Mouse (Mus musculus) testis, adult 2 months (tissue): ENCODE data around the gene Pex5l. TPM values are rescaled to one million over a fixed set of nuclear protein-coding genes. Genes with fewer than 3 reads are reported as not detected.

Experiments used
- H3K27ac ChIP-seq: fragments of 200-500 bp; 2 replicates; pipeline ENCODE4 v1.5.1; 2012; ENCODE audit warnings: low read depth, low read length; ENCODE audit not compliant: control insufficient read depth, insufficient read depth
- H3K27me3 ChIP-seq: fragments of 200-500 bp; 2 replicates; pipeline ENCODE4 v1.6.1; 2012; ENCODE audit warnings: mild to moderate bottlenecking, low read length, moderate library complexity; ENCODE audit not compliant: control insufficient read depth, insufficient read depth
- H3K36me3 ChIP-seq: fragments of 200-500 bp; 2 replicates; pipeline ENCODE4 v1.6.1; 2012; ENCODE audit warnings: mild to moderate bottlenecking, low read length; ENCODE audit not compliant: control insufficient read depth, insufficient read depth
- H3K4me1 ChIP-seq: fragments of 200-500 bp; 2 replicates; pipeline ENCODE4 v1.6.1; 2012; ENCODE audit warnings: low read length; ENCODE audit not compliant: control insufficient read depth, insufficient read depth
- H3K4me3 ChIP-seq: fragments of 200-500 bp; 2 replicates; pipeline ENCODE4 v1.5.1; 2012; ENCODE audit warnings: low read depth, mild to moderate bottlenecking, low read length, moderate library complexity, mixed read lengths; ENCODE audit not compliant: control insufficient read depth
- CTCF ChIP-seq: fragments of 200-500 bp; IDR thresholded peaks from 2 replicates; pipeline ENCODE4 v1.5.1; 2012; ENCODE audit warnings: low read depth, mild to moderate bottlenecking, inconsistent platforms, low read length, moderate library complexity; ENCODE audit not compliant: control insufficient read depth, insufficient read depth, insufficient replicate concordance
- POLR2A ChIP-seq: fragments of 200-500 bp; IDR thresholded peaks from 2 replicates; pipeline ENCODE4 v1.6.1; 2012; ENCODE audit warnings: low read depth, mild to moderate bottlenecking, inconsistent platforms, low read length, moderate library complexity; ENCODE audit not compliant: control insufficient read depth
- polyA plus RNA-seq: library from polyadenylated mRNA; depleted of rRNA; stranded (reverse); fragments of >200 nt; gene quantifications from 2 replicates; pipeline ENCODE4 v1.2.3, GENCODE M21; 2012

Gene Pex5l
- polyA plus RNA-seq, 1 experiment = 109 TPM

- no peaks in the 10 kb centered on the region for H3K4me1 ChIP-seq
- H3K4me3 ChIP-seq = no peak overlapping the region
- no peak overlapping the region for H3K27ac ChIP-seq
- H3K36me3 ChIP-seq = no peaks in the 10 kb centered on the region
- TF ChIP-seq POLR2A (no peak), CTCF (peak; percentile 9; the same call in 1 of the 2 replicates)
- no peaks in the 10 kb centered on the region for H3K27me3 ChIP-seq
These were observed 37.3 kb downstream of the Pex5l start for GRCm38 (mm10) chr3:33105785-33106184.

- H3K27ac ChIP-seq = no peak overlapping the region
These were observed 39.5 kb downstream of the Pex5l start for GRCm38 (mm10) chr3:33103501-33103900.

GRCm38 (mm10) chr3:33098550-33099295 is 44.3 kb downstream of the Pex5l start:
- H3K36me3 ChIP-seq = no peaks in the 10 kb centered on the region
- no peaks in the 10 kb centered on the region for H3K4me1 ChIP-seq
- no peak overlapping the region for H3K27ac ChIP-seq
- no peaks in the 10 kb centered on the region for H3K27me3 ChIP-seq
- no peak overlapping the region for H3K4me3 ChIP-seq
- TF ChIP-seq POLR2A (no peak), CTCF (no peak)

More at GRCm38 (mm10) chr3:33103501-33103900, 39.5 kb downstream of the Pex5l start:
- Histone ChIP-seq H3K27me3 (no peaks in the 10 kb centered on the region), H3K4me3 (no peak overlapping the region), H3K36me3 (no peaks in the 10 kb centered on the region), H3K4me1 (no peaks in the 10 kb centered on the region)
- no peak for TF ChIP-seq CTCF

DNA sequence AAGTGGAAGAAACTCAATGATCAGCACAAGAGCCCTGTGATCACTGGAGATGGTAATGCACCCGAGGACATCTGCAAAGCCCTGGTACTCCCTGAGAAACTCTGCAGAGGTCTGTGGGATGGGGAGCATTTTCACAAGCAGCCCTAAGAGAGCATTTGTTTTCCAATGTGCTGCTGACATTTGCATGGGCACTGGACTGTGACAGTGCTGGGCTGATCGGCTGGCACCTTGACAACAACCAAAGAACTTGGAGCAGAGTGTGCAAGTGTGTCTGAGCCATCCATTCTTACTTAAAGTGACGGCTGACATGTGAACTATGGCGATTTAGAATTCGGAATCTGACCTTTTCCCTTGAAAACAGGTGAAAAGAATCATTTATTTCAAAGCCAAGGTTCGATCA is 49.4 kb downstream of the Pex5l start:
- Histone ChIP-seq H3K4me3 (no peak overlapping the region), H3K4me1 (no peaks in the 10 kb centered on the region), H3K27ac (no peak overlapping the region), H3K36me3 (no peaks in the 10 kb centered on the region), H3K27me3 (no peaks in the 10 kb centered on the region)
- no peak for TF ChIP-seq CTCF

DNA sequence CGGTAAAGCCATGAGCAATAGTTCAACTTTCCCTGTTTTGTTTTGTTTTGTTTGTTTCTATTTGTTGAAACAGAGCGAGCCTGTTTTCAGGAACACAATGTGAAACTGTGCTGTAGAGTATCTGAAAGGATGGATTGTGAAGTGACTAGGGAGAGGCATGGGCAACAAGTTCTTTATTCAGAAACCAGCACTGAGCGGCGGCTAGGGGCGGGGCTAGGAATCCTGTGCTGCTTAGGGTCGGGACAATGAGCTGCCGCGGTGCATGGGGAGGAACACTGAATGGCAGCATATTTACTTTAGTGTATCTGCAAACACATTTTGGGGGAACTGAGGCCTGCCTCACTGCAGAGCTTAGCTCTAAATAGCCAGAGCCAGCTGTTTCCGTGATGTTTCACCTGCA is 53.0 kb downstream of the Pex5l start:
- Histone ChIP-seq H3K27ac (no peak overlapping the region), H3K27me3 (no peaks in the 10 kb centered on the region), H3K4me3 (no peak overlapping the region), H3K4me1 (no peaks in the 10 kb centered on the region), H3K36me3 (no peaks in the 10 kb centered on the region)
- TF ChIP-seq POLR2A = no peak
- no peak for TF ChIP-seq CTCF

DNA sequence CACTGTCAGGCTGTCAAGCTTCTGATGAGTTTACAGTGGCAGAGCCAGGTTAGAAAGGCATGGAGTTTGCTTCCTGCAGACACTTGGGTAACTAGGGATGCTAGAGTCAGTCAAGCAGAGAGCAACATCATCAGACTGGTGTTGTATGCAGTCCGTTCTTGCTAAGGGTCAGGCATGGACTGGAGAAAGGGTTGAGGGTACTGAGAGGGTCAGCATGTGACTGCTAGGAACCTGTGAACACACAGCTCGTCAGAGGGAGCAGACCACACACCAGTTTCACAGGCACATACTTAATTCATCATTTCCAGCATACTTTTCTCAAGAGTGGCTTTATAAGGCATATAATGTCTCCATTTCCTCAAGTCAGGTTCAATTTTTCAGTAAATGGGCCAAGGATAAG is 53.6 kb downstream of the Pex5l start:
- TF ChIP-seq POLR2A (no peak), CTCF (no peak)
- no peak overlapping the region for H3K4me3 ChIP-seq
- H3K27ac ChIP-seq = no peak overlapping the region
- no peaks in the 10 kb centered on the region for H3K4me1 ChIP-seq
- no peaks in the 10 kb centered on the region for H3K36me3 ChIP-seq
- H3K27me3 ChIP-seq = no peaks in the 10 kb centered on the region

GRCm38 (mm10) chr3:33088276-33088675 is 54.8 kb downstream of the Pex5l start:
- no peaks in the 10 kb centered on the region for H3K27me3 ChIP-seq
- TF ChIP-seq POLR2A = no peak
- H3K27ac ChIP-seq = no peak overlapping the region
- H3K36me3 ChIP-seq = no peaks in the 10 kb centered on the region
- H3K4me1 ChIP-seq = no peaks in the 10 kb centered on the region
- H3K4me3 ChIP-seq = no peak overlapping the region

DNA sequence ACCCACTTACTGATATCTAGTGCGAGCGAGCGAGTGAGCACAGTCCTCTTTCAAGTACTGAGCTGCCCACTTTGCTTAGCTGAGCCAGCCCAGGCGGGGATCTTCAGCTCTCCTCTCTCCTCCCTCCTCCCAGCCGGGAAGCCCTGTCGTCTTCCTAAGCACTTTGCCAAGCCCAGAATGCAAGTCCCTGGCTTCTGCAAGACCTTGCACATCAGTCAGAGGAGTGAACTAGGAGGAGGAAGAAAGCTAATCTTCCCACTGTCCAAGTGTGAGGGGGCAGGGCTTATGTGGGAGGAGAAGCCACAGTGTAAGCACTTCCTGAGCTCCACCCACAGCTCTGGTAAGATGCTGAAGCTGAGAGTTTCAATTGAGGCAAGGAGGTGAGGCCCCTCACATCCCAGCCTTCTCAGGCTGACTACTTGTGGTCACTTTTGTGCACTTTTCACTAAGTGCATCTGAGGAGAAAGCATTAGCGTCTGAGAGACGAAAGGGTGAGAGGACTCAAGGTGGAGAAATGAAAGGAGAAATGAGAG is 60.2 kb downstream of the Pex5l start:
- Histone ChIP-seq H3K4me3 (no peak overlapping the region), H3K27ac (no peak overlapping the region), H3K27me3 (no peaks in the 10 kb centered on the region), H3K36me3 (no peaks in the 10 kb centered on the region), H3K4me1 (no peaks in the 10 kb centered on the region)
- no peak for TF ChIP-seq CTCF
- no peak for TF ChIP-seq POLR2A
